Mouse (Mus musculus) monocyte, adult 2 months (primary cell): Measurements from ENCODE around the gene Olig3.
"Not testable (repeated sequence)": the region's sequence is repeated elsewhere in the genome, so short reads cannot be mapped to it uniquely, and the experiment has no call there.

Experiments
- DNase-seq, 2 experiments: peaks; one replicate each; pipeline ENCODE4 v3.0.0; 2022; ENCODE audit warnings: low spot score in 2 of 2, low read depth in 1 of 2

Gene Olig3

GRCm38 (mm10) chr10:19361539-19362293, 5.4 kb downstream of the Olig3 start:
- DNase-seq, result no peak

- DNase-seq, result no peak
Observed at GRCm38 (mm10) chr10:19362294-19362590, 5.9 kb downstream of the Olig3 start.

DNA sequence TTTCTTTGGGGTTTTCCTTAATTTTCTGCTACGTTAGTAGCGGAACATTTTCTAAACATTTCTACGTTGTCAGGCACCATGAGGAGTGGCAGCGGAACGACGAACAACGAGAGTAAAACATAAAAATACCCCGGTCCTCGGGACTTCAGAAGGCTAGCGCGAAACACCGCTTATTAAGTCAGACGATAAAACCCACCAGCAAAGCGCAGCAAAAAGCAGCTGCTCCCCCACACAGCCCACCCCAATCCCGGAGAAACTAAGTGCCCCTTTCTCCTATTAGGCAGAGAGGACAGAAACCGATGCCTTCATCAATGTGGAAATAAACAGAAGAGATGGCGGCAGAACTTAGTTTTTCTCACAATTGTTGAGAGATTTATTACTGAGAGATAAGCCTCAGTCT, 6.5 kb downstream of the Olig3 start:
- DNase-seq, result no peak

DNA sequence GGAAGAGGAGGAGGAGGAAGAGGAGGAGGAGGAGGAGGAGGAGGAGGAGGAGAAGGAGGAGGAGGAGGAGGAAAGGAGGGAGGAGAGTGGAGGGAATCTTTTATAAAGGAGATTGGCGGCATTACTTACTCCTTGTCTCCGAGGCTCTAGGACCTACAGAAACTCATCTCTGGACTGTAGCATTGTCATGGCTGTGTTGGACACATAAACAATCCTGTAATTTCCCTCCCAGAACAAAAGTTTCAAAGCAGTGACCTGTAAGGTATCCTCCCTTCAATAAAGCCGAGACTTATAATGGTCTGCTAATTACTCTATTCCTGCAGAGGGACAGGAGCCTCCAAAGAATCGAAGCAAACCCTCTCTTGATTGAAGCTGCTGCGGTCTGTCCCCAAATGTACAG, 7.0 kb downstream of the Olig3 start:
- no peak for DNase-seq

GRCm38 (mm10) chr10:19369143-19369542, 12.8 kb downstream of the Olig3 start:
- DNase-seq, result no peak

GRCm38 (mm10) chr10:19370146-19370545, 13.8 kb downstream of the Olig3 start:
- DNase-seq, result no peak

- no peak for DNase-seq
Observed at GRCm38 (mm10) chr10:19372263-19372662, 15.9 kb downstream of the Olig3 start.

- no peak for DNase-seq
Observed at GRCm38 (mm10) chr10:19373797-19374196, 17.5 kb downstream of the Olig3 start.

- DNase-seq, result no peak
Observed at GRCm38 (mm10) chr10:19374311-19374710, 18.0 kb downstream of the Olig3 start.

GRCm38 (mm10) chr10:19375838-19376237, 19.5 kb downstream of the Olig3 start:
- DNase-seq, result no peak

DNA sequence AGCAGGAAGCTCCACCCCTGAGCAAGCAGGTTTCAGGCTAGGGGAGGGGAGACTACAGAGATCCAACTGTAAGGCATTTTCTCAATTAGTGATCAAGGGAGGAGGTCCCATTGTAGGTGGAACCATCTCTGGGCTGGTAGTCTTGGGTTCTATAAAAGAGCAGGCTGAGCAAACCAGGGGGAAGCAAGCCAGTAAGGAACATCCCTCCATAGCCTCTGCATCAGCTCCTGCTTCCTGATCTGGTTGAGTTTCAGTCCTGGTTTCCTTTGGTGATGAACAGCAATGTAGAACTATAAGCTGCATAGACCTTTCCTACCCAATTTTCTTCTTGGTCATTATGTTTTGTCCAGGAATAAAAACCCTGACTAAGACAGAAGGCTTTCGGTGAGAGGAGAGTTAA, 24.6 kb downstream of the Olig3 start:
- DNase-seq, result not testable (repeated sequence)

GRCm38 (mm10) chr10:19384176-19384575, 27.8 kb downstream of the Olig3 start:
- no peak for DNase-seq

DNA sequence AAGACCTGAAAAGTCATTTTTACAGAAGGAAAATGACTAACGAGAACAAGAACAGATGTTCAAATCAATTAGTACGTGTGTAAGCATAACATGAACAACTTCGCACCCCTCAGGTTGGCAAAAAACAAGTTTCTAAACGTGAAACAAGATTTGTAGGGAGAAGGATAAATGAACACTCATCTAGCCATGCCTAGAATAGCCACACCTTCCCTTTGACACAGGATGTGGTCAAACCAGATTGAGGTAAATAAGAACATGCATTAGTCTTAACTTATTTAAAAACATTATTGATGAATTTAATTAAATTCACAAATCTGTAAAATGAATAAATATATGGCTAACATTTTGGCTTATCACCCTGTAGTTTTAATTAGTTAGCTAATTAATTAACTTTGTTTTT, 35.5 kb downstream of the Olig3 start:
- DNase-seq, result no peak

- no peak for DNase-seq
Observed at GRCm38 (mm10) chr10:19396485-19397137, 40.3 kb downstream of the Olig3 start.

GRCm38 (mm10) chr10:19397396-19397795, 41.1 kb downstream of the Olig3 start:
- no peak for DNase-seq

GRCm38 (mm10) chr10:19401136-19401535, 44.8 kb downstream of the Olig3 start:
- no peak for DNase-seq

GRCm38 (mm10) chr10:19404401-19404800, 48.1 kb downstream of the Olig3 start:
- DNase-seq, result no peak

- no peak for DNase-seq
Observed at GRCm38 (mm10) chr10:19405959-19406358, 49.6 kb downstream of the Olig3 start.

DNA sequence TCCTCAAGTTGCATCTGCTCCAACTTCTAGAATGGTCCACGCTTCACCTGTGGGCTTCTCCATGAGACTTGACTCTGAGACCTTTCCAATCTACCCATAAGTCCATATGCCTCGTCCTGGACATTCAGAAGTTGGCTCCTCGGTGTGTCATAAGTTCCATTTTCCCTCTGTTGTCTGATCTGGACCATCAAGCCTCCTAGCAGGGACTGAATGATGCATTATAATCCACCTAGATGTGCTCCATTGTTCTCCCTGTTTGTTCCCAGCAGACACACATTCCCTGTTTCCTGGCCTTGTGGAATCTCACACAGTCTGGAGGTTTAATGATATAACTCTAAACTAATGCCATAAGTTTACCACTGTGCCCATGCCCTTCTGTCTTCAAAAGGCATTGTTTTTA, 50.8 kb downstream of the Olig3 start:
- no peak for DNase-seq
